Mouse (Mus musculus) CD4-positive, CD25-positive, alpha-beta regulatory T cell, adult 2 months (primary cell): ENCODE results near the gene Col27a1.

Experiments
- DNase-seq: peaks from one replicate; pipeline ENCODE4 v3.0.0-alpha.2; 2012; ENCODE audit warnings: low read depth, low spot score

Gene Col27a1

GRCm38 (mm10) chr4:63258096-63258495, 44.3 kb downstream of the Col27a1 start:
- DNase-seq = no peak

GRCm38 (mm10) chr4:63259066-63259465, 45.3 kb downstream of the Col27a1 start:
- DNase-seq = no peak

- no peak for DNase-seq
Observed at GRCm38 (mm10) chr4:63260506-63260905, 46.7 kb downstream of the Col27a1 start.

GRCm38 (mm10) chr4:63262941-63263340, 49.1 kb downstream of the Col27a1 start:
- no peak for DNase-seq

GRCm38 (mm10) chr4:63266276-63266675, 52.5 kb downstream of the Col27a1 start:
- DNase-seq = no peak

GRCm38 (mm10) chr4:63267121-63267520, 53.3 kb downstream of the Col27a1 start:
- DNase-seq = no peak

- no peak for DNase-seq
Observed at GRCm38 (mm10) chr4:63267586-63267985, 53.8 kb downstream of the Col27a1 start.

GRCm38 (mm10) chr4:63268777-63269176, 55.0 kb downstream of the Col27a1 start:
- no peak for DNase-seq

GRCm38 (mm10) chr4:63274516-63274915, 60.7 kb downstream of the Col27a1 start:
- DNase-seq = no peak

GRCm38 (mm10) chr4:63275251-63275650, 61.4 kb downstream of the Col27a1 start:
- DNase-seq = no peak

GRCm38 (mm10) chr4:63276571-63276970, 62.8 kb downstream of the Col27a1 start:
- no peak for DNase-seq

GRCm38 (mm10) chr4:63278821-63279220, 65.0 kb downstream of the Col27a1 start:
- no peak for DNase-seq

- DNase-seq = no peak
Observed at GRCm38 (mm10) chr4:63281694-63282093, 67.9 kb downstream of the Col27a1 start.

GRCm38 (mm10) chr4:63283319-63283718, 69.5 kb downstream of the Col27a1 start:
- no peak for DNase-seq

- no peak for DNase-seq
Observed at GRCm38 (mm10) chr4:63286034-63286433, 72.2 kb downstream of the Col27a1 start.

GRCm38 (mm10) chr4:63288497-63288896, 74.7 kb downstream of the Col27a1 start:
- no peak for DNase-seq

- DNase-seq = no peak
Observed at GRCm38 (mm10) chr4:63290081-63290480, 76.3 kb downstream of the Col27a1 start.

- no peak for DNase-seq
Observed at GRCm38 (mm10) chr4:63291075-63291474, 77.3 kb downstream of the Col27a1 start.

GRCm38 (mm10) chr4:63291658-63292057, 77.9 kb downstream of the Col27a1 start:
- no peak for DNase-seq

GRCm38 (mm10) chr4:63295641-63296040, 81.8 kb downstream of the Col27a1 start:
- no peak for DNase-seq

- DNase-seq = no peak
Observed at GRCm38 (mm10) chr4:63296263-63296662, 82.5 kb downstream of the Col27a1 start.

GRCm38 (mm10) chr4:63296876-63297275, 83.1 kb downstream of the Col27a1 start:
- no peak for DNase-seq

- DNase-seq = no peak
Observed at GRCm38 (mm10) chr4:63298191-63298590, 84.4 kb downstream of the Col27a1 start.

GRCm38 (mm10) chr4:63302641-63303040, 88.8 kb downstream of the Col27a1 start:
- DNase-seq = no peak
